In genomic region chr3:106483297-106483696, GRCm38 (mm10) we compare ENCODE assay signal across 8 mouse cellular contexts. TPM values are rescaled to one million over a fixed set of nuclear protein-coding genes. Genes with fewer than 3 reads are reported as not detected.
DNase-seq lines count a peak whose midpoint lies in the region; ATAC-seq and TF ChIP-seq lines count a peak whose summit lies in the region.

No protein-coding gene starts in this region.

- no peaks in the 10 kb centered on the region for H3K9me3 ChIP-seq in kidney, postnatal 0 days (replicated peaks; ENCODE audit: low read length)
- no peaks in the 10 kb centered on the region for H3K9me3 ChIP-seq in liver, postnatal 0 days (ENCODE audit: low read length)

- no peak for ATAC-seq in kidney, postnatal 0 days (replicated peaks; ENCODE audit: low FRiP score, low read depth)
- peak; percentile 22 for ATAC-seq in liver, postnatal 0 days

- H3K27ac ChIP-seq in kidney, postnatal 0 days: no peak overlapping the region
- peak overlapping the region; percentile 49; the same call in 1 of the 2 replicates for H3K27ac ChIP-seq in bone marrow, adult 2 months (ENCODE audit: control insufficient read depth, insufficient read depth, low read depth, low read length, poor library complexity)
- H3K27ac ChIP-seq in liver, postnatal 0 days (ENCODE audit: low read depth): peak overlapping the region; percentile 83

- no peaks in the 10 kb centered on the region for H3K4me1 ChIP-seq in kidney, postnatal 0 days (replicated peaks; ENCODE audit: insufficient read depth, low read length)
- H3K4me1 ChIP-seq in bone marrow, adult 2 months (ENCODE audit: control insufficient read depth, insufficient read depth, low read length): peaks cover 3% of the 10 kb centered on the region
- H3K4me1 ChIP-seq in liver, postnatal 0 days (ENCODE audit: insufficient read depth): peaks cover 23% of the 10 kb centered on the region

- TF ChIP-seq CTCF in kidney, postnatal 0 days (IDR thresholded peaks at IDR 0.05; ENCODE audit: low read depth): no peak
- TF ChIP-seq CTCF in bone marrow, adult 2 months (IDR thresholded peaks at IDR 0.05; ENCODE audit: control insufficient read depth, insufficient read depth, low read length): no peak
- TF ChIP-seq CTCF in liver, postnatal 0 days (IDR thresholded peaks at IDR 0.05; ENCODE audit: low read depth): no peak

- H3K27me3 ChIP-seq in kidney, postnatal 0 days (ENCODE audit: insufficient read depth, low read length): no peaks in the 10 kb centered on the region
- no peaks in the 10 kb centered on the region for H3K27me3 ChIP-seq in liver, postnatal 0 days (ENCODE audit: insufficient read depth, low read length)

- WGBS in kidney, postnatal 0 days: 67% methylated on average over 7 of the region's 7 CpGs
- 7% methylated on average over 7 of the region's 7 CpGs for WGBS in bone marrow, adult 2 months
- WGBS in liver, postnatal 0 days (ENCODE audit: insufficient replicate concordance): 25% methylated on average over 7 of the region's 7 CpGs

- no peak overlapping the region for H3K9ac ChIP-seq in kidney, postnatal 0 days (ENCODE audit: low read depth, low read length)
- H3K9ac ChIP-seq in liver, postnatal 0 days (replicated peaks): peak overlapping the region; percentile 79

- H3K4me2 ChIP-seq in kidney, postnatal 0 days (ENCODE audit: low read length): peak overlapping the region; percentile 95; the same call in 1 of the 2 replicates
- H3K4me2 ChIP-seq in liver, postnatal 0 days (ENCODE audit: low read depth, low read length): peak overlapping the region; percentile 92

- TF ChIP-seq POLR2A in bone marrow, adult 2 months (IDR thresholded peaks at IDR 0.05; ENCODE audit: borderline replicate concordance, control insufficient read depth, low read depth, low read length): no peak

- no peak for TF ChIP-seq EP300 in liver, postnatal 0 days (IDR thresholded peaks at IDR 0.05; ENCODE audit: low read depth)

- H3K4me3 ChIP-seq in kidney, postnatal 0 days (replicated peaks; ENCODE audit: low read depth, low read length): no peak overlapping the region
- peak overlapping the region; percentile 86 for H3K4me3 ChIP-seq in bone marrow, adult 2 months (replicated peaks; ENCODE audit: control insufficient read depth, low read depth, low read length)
- peak overlapping the region; percentile 82 for H3K4me3 ChIP-seq in liver, postnatal 0 days (ENCODE audit: low read depth, low read length)

- H3K36me3 ChIP-seq in kidney, postnatal 0 days (ENCODE audit: insufficient read depth, low read length): no peaks in the 10 kb centered on the region
- H3K36me3 ChIP-seq in liver, postnatal 0 days (replicated peaks; ENCODE audit: insufficient read depth, low read length): no peaks in the 10 kb centered on the region

- DNase-seq in embryo, embryonic 11 days: peak; percentile 2
- no peak for DNase-seq in embryo, embryonic 10.5 days (ENCODE audit: low spot score)
- no peak for DNase-seq in kidney, postnatal 0 days (ENCODE audit: low spot score)
- no peak for DNase-seq in kidney, adult 9 months
- DNase-seq in liver, postnatal 0 days: no peak
- DNase-seq in cerebellum, postnatal 14 days: no peak
- no peak for DNase-seq in layer of hippocampus, postnatal 36 days

RNA-seq across cellular contexts. Expression of gene Dennd2d, which starts 1.1 kb away (rescaled TPM):
- polyA plus RNA-seq in kidney, postnatal 0 days (2015; fragmentation: Nextera tagmentation; extraction: Ambion mirVana): 9.4 and 10.5 TPM in 2 replicates
- polyA plus RNA-seq in bone marrow, adult 2 months (2011; ENCODE audit: insufficient read depth, insufficient read length, low replicate concordance, missing spikeins): 12.3 and 35.4 TPM in 2 replicates
- polyA plus RNA-seq in liver, postnatal 0 days (2015; fragmentation: Nextera tagmentation; extraction: Ambion mirVana): 7.6 and 7.7 TPM in 2 replicates
- total RNA-seq in layer of hippocampus, postnatal 36 days (2021): under 1 TPM; 0.27 to 0.46 TPM
